Mouse (Mus musculus) heart, adult 11 months (tissue): Measurements from ENCODE around the gene Nynrin.

ENCODE experiments used
- DNase-seq: peaks from one replicate; pipeline ENCODE4 v3.0.0; 2022

Gene Nynrin

GRCm38 (mm10) chr14:55879623-55880022, 25.8 kb downstream of the Nynrin start:
- DNase-seq: peak; percentile 92

- no peak for DNase-seq
These were observed 27.2 kb downstream of the Nynrin start for GRCm38 (mm10) chr14:55880982-55881381.

- DNase-seq: no peak
These were observed 28.4 kb downstream of the Nynrin start for GRCm38 (mm10) chr14:55882171-55882641.

- DNase-seq: peak; percentile 91
These were observed 29.4 kb downstream of the Nynrin start for GRCm38 (mm10) chr14:55883149-55883661.

- peak; percentile 90 for DNase-seq
These were observed 29.9 kb downstream of the Nynrin start for GRCm38 (mm10) chr14:55883663-55884062.

- DNase-seq: peak; percentile 98
These were observed 30.4 kb downstream of the Nynrin start, which contains the start of gene Cbln3 for GRCm38 (mm10) chr14:55884166-55884565. Gene Cbln3, minus strand, starts transcription at chr14:55884392.

- peak; percentile 100 for DNase-seq
These were observed 30.9 kb downstream of the Nynrin start, which contains the start of gene Khnyn for GRCm38 (mm10) chr14:55884713-55885113. Gene Khnyn, plus strand, starts transcription at chr14:55884947.

- no peak for DNase-seq
These were observed 31.4 kb downstream of the Nynrin start for GRCm38 (mm10) chr14:55885114-55885790.

- DNase-seq: peak; percentile 98
These were observed 32.0 kb downstream of the Nynrin start for GRCm38 (mm10) chr14:55885791-55886271.

- peak; percentile 91 for DNase-seq
These were observed 33.0 kb downstream of the Nynrin start for GRCm38 (mm10) chr14:55886571-55887382.

GRCm38 (mm10) chr14:55897671-55898070, 43.9 kb downstream of the Nynrin start:
- DNase-seq: peak; percentile 92

- DNase-seq: peak; percentile 90
These were observed 45.1 kb downstream of the Nynrin start for GRCm38 (mm10) chr14:55898947-55899346.

GRCm38 (mm10) chr14:55899701-55900413, 46.0 kb downstream of the Nynrin start, which contains the start of gene Sdr39u1:
Gene Sdr39u1, minus strand, starts transcription at chr14:55900293.
- peak; percentile 99 for DNase-seq

GRCm38 (mm10) chr14:55900414-55900755, 46.6 kb downstream of the Nynrin start:
- DNase-seq: no peak

GRCm38 (mm10) chr14:55905518-55905917, 51.7 kb downstream of the Nynrin start:
- DNase-seq: no peak

- DNase-seq: no peak
These were observed 59.6 kb downstream of the Nynrin start for GRCm38 (mm10) chr14:55913406-55913805.

GRCm38 (mm10) chr14:55918240-55919082, 64.7 kb downstream of the Nynrin start:
- peak; percentile 95 for DNase-seq

- no peak for DNase-seq
These were observed 68.8 kb downstream of the Nynrin start for GRCm38 (mm10) chr14:55922475-55923232.
